Comparison of ENCODE assay signal across 15 mouse cellular contexts in genomic region chr6:34642075-34642547, GRCm38 (mm10). TPM values are rescaled to one million over a fixed set of nuclear protein-coding genes. Genes with fewer than 3 reads are reported as not detected.
A peak's percentile ranks its signal among the peaks of the same experiment; 100 is the strongest.
DNase-seq lines count a peak whose midpoint lies in the region; ATAC-seq and TF ChIP-seq lines count a peak whose summit lies in the region.
"Had no signal": no experiment of that assay in that cellular context is flagged by ENCODE, and none has a peak within 500 bp of the region (broad histone marks: within the 10 kb centered on the region; RNA-seq: fewer than 3 reads in every experiment).

No protein-coding gene starts in this region.

- no peak for DNase-seq in gastrocnemius, adult 2 months
- DNase-seq in gastrocnemius, postnatal 14 days: no peak
- peak; percentile 63 for DNase-seq in kidney, postnatal 0 days (ENCODE audit: low spot score)
- no peak for DNase-seq in kidney, postnatal 10 days
- DNase-seq in embryonic facial prominence, embryonic 14.5 days (ENCODE audit: low spot score): peak; percentile 68
- no peak for DNase-seq in layer of hippocampus, adult 9-11 months
- no peak for DNase-seq in liver
- DNase-seq: adrenal gland, postnatal 14 days; gastrocnemius, postnatal 36 days; right cerebral cortex, postnatal 4 days had no signal

- H3K79me2 ChIP-seq in myocyte (ENCODE audit: control insufficient read depth, insufficient read depth): peaks cover 61% of the 10 kb centered on the region

- H3K9ac ChIP-seq in kidney, postnatal 0 days (ENCODE audit: low read depth, low read length): no peak overlapping the region
- H3K9ac ChIP-seq in embryonic facial prominence, embryonic 14.5 days (ENCODE audit: low read depth, low read length): no peak overlapping the region
- H3K9ac ChIP-seq: forebrain, embryonic 13.5 days; liver, embryonic 15.5 days; midbrain, embryonic 15.5 days had no signal

- 0 out of 2 replicates have a peak, but pooled peaks cover 9% of the 10 kb centered on the region for H3K4me1 ChIP-seq in kidney, postnatal 0 days (replicated peaks; ENCODE audit: insufficient read depth, low read length)
- peaks cover 37% of the 10 kb centered on the region for H3K4me1 ChIP-seq in embryonic facial prominence, embryonic 14.5 days (ENCODE audit: control insufficient read depth, insufficient read depth, low read length)
- H3K4me1 ChIP-seq: liver, embryonic 15.5 days had no signal

- TF ChIP-seq CTCF in gastrocnemius, adult 2 months (IDR thresholded peaks at IDR 0.05): no peak
- no peak for TF ChIP-seq CTCF in kidney, postnatal 0 days (IDR thresholded peaks at IDR 0.05; ENCODE audit: low read depth)

- no peaks in the 10 kb centered on the region for H3K36me3 ChIP-seq in kidney, postnatal 0 days (ENCODE audit: insufficient read depth, low read length)
- no peaks in the 10 kb centered on the region for H3K36me3 ChIP-seq in embryonic facial prominence, embryonic 14.5 days (ENCODE audit: control insufficient read depth, insufficient read depth, low read length)
- no peaks in the 10 kb centered on the region for H3K36me3 ChIP-seq in myocyte (ENCODE audit: control insufficient read depth, insufficient read depth)
- H3K36me3 ChIP-seq: liver, embryonic 15.5 days; midbrain, embryonic 15.5 days had no signal

- H3K4me2 ChIP-seq in kidney, postnatal 0 days (ENCODE audit: low read length): no peak overlapping the region
- no peak overlapping the region for H3K4me2 ChIP-seq in embryonic facial prominence, embryonic 14.5 days (ENCODE audit: low read depth, low read length)
- peak overlapping the region; percentile 4 for H3K4me2 ChIP-seq in myocyte (ENCODE audit: low read depth)
- H3K4me2 ChIP-seq: forebrain, embryonic 13.5 days; liver, embryonic 15.5 days; midbrain, embryonic 15.5 days had no signal

- intact Hi-C loops in gastrocnemius, adult 2 months (cut with DNase I): no loop called here
- intact Hi-C loops in gastrocnemius, postnatal 14 days (cut with DNase I; ENCODE audit: low total_unique reads): no loop called here

- H3K9me3 ChIP-seq in kidney, postnatal 0 days (replicated peaks; ENCODE audit: low read length): no peaks in the 10 kb centered on the region
- H3K9me3 ChIP-seq in embryonic facial prominence, embryonic 14.5 days (ENCODE audit: control insufficient read depth, low read length): no peaks in the 10 kb centered on the region
- H3K9me3 ChIP-seq: forebrain, embryonic 13.5 days; liver, embryonic 15.5 days; midbrain, embryonic 15.5 days had no signal

- peak overlapping the region; percentile 62 for H3K27ac ChIP-seq in gastrocnemius, adult 2 months
- H3K27ac ChIP-seq in kidney, postnatal 0 days: no peak overlapping the region
- H3K27ac ChIP-seq in embryonic facial prominence, embryonic 14.5 days (replicated peaks; ENCODE audit: low read depth, low read length): no peak overlapping the region; the same call in 1 of the 2 replicates
- H3K27ac ChIP-seq: forebrain, embryonic 13.5 days; liver, embryonic 15.5 days; midbrain, embryonic 15.5 days had no signal

- H3K4me3 ChIP-seq in gastrocnemius, adult 2 months: no peak overlapping the region
- no peak overlapping the region for H3K4me3 ChIP-seq in kidney, postnatal 0 days (replicated peaks; ENCODE audit: low read depth, low read length)
- no peak overlapping the region for H3K4me3 ChIP-seq in embryonic facial prominence, embryonic 14.5 days (ENCODE audit: low read depth, low read length)
- no peak overlapping the region for H3K4me3 ChIP-seq in myocyte
- H3K4me3 ChIP-seq: forebrain, embryonic 13.5 days; liver, embryonic 15.5 days; midbrain, embryonic 15.5 days had no signal

- ATAC-seq in kidney, postnatal 0 days (replicated peaks; ENCODE audit: low FRiP score, low read depth): no peak
- ATAC-seq in embryonic facial prominence, embryonic 14.5 days (ENCODE audit: low read depth): no peak
- ATAC-seq: forebrain, embryonic 13.5 days; inflammation-experienced regulatory T-cells, adult 6 months; midbrain, embryonic 15.5 days had no signal

- no peaks in the 10 kb centered on the region for H3K27me3 ChIP-seq in kidney, postnatal 0 days (ENCODE audit: insufficient read depth, low read length)
- H3K27me3 ChIP-seq in embryonic facial prominence, embryonic 14.5 days (replicated peaks; ENCODE audit: control insufficient read depth, insufficient read depth, low read length): no peaks in the 10 kb centered on the region
- H3K27me3 ChIP-seq in myocyte (ENCODE audit: control insufficient read depth, insufficient read depth, insufficient read length): no peaks in the 10 kb centered on the region
- H3K27me3 ChIP-seq: forebrain, embryonic 13.5 days; liver, embryonic 15.5 days; midbrain, embryonic 15.5 days had no signal

- H3ac ChIP-seq in myocyte (ENCODE audit: control insufficient read depth, insufficient read length): no peak overlapping the region

- 35% methylated on average over 5 of the region's 5 CpGs for WGBS in kidney, postnatal 0 days
- 59% methylated on average over 5 of the region's 5 CpGs for WGBS in embryonic facial prominence, embryonic 14.5 days

- TF ChIP-seq POLR2A in myocyte (IDR thresholded peaks at IDR 0.05; ENCODE audit: insufficient read length, low read depth): no peak

TF ChIP-seq in myocyte, 11 proteins besides CTCF, POLR2A, EP300 and RAD21:
- TF ChIP-seq SRF (IDR thresholded peaks at IDR 0.05; ENCODE audit: control insufficient read depth, insufficient read length, low read depth): peak; percentile 82
- no peak for TF ChIP-seq TCF3 (IDR thresholded peaks at IDR 0.05; ENCODE audit: insufficient read length, low read depth)

RNA-seq across cellular contexts. Expression of gene Cald1, which starts 43.8 kb away (rescaled TPM):
- 10 to 100 TPM; 23.9 to 39.9 TPM for total RNA-seq in gastrocnemius, adult 2 months (2021)
- total RNA-seq in gastrocnemius, postnatal 14 days (2021): 10 to 100 TPM; 51.7 to 53.7 TPM
- 233 and 263 TPM in 2 replicates for polyA plus RNA-seq in kidney, postnatal 0 days (2015; fragmentation: Nextera tagmentation; extraction: Ambion mirVana)
- 227 and 238 TPM in 2 replicates for polyA plus RNA-seq in embryonic facial prominence, embryonic 14.5 days (2014; fragmentation: Nextera tagmentation; extraction: Ambion mirVana)
- polyA plus RNA-seq in myocyte (2012; fragmentation: generic; extraction: Trizol): 88.1 TPM

Comparison
In these comparisons a context has a peak if more than half of its experiments do, and no peak if none do; other contexts are left out.
1. DNase-seq: peak in kidney, postnatal 0 days (single experiment) and embryonic facial prominence, embryonic 14.5 days (single experiment); none in gastrocnemius, adult 2 months (single experiment), gastrocnemius, postnatal 14 days (single experiment), kidney, postnatal 10 days (single experiment), layer of hippocampus, adult 9-11 months (single experiment) and liver (single experiment).